Mouse (Mus musculus) v-Abl transformed pro-B cells (cell line): ENCODE results near the gene Mbnl1.

Experiments used
- in situ Hi-C, 2 experiments: fragments of 400-800 bp; cut with MboI; formaldehyde crosslinking; loops; one replicate each; pipeline ENCODE4 v1.15.1; 2025; ENCODE audit not compliant: unreplicated experiment in 2 of 2

The Mbnl1 gene

DNA sequence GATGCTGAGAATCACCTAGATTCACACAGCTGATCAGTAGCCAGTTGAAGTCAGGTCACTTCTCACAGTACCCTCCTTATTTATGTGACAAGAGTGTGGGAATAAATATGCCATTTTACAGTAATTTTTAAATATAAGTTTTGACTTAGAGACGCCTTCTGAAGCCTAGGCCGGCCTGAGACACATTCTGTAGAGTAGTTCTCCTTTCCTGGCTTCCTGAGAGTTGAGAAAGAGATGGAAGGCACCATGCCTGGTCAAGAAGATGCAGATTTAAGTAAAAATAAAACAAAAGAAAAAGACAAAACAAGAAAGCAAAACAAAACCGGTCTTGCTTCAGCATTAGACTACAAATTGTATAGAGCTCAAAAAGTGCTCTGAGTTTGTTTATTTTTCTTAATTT lies 38.6 kb downstream of the Mbnl1 start:
- in situ Hi-C loops, result loop anchor here (10.0 to 25.0 kb wide), 4 partner anchors 186 to 1824 kb away; partner anchors contain the start of gene Siah2 (in 1 of the 2)

- in situ Hi-C loops, result loop anchor here (10.0 to 25.0 kb wide), 4 partner anchors 189 to 1826 kb away; partner anchors contain the start of gene Siah2 (in 1 of the 2)
These were observed 40.7 kb downstream of the Mbnl1 start for GRCm38 (mm10) chr3:60513337-60513736.

DNA sequence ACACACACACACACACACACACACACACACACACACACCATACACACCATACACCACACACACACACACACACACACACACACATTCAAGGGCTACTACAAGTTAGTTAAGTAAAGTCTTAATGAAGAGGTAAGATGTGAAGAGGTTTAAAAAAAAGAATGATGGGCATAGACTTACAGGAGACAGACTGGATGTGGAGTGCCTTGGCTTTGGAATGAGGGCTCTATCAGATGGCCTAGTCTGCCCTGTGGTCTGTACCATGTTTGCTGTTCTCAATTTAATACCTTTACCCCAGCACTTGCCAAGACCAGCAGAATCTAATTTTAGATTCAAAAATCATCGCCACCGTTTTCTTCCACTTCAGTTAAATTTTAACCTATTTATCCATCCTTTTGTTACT lies 41.1 kb downstream of the Mbnl1 start:
- in situ Hi-C loops, result loop anchor here (10.0 to 25.0 kb wide), 4 partner anchors 189 to 1826 kb away; partner anchors contain the start of gene Siah2 (in 1 of the 2)

DNA sequence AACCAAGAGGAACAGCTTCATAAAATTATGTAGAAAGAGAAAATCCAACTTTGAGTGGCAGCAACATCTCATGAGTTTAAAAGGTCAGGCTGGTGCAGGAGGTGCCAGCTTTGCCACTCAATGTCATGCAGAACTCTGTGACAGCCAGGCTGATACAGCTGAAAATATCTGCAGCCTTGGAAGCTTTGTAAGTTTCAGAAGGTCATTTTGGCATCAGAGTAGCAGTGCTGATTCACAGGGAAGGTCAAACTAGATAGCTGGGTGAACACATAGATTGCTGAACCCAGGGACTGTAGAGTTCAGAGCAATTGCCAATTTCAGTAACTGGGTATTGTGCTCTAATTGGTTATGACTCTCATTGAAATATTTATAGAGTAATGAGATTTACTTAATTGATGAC lies 42.8 kb downstream of the Mbnl1 start:
- in situ Hi-C loops, result loop anchor here (10.0 to 25.0 kb wide), 4 partner anchors 191 to 1828 kb away; partner anchors contain the start of gene Siah2 (in 1 of the 2)

DNA sequence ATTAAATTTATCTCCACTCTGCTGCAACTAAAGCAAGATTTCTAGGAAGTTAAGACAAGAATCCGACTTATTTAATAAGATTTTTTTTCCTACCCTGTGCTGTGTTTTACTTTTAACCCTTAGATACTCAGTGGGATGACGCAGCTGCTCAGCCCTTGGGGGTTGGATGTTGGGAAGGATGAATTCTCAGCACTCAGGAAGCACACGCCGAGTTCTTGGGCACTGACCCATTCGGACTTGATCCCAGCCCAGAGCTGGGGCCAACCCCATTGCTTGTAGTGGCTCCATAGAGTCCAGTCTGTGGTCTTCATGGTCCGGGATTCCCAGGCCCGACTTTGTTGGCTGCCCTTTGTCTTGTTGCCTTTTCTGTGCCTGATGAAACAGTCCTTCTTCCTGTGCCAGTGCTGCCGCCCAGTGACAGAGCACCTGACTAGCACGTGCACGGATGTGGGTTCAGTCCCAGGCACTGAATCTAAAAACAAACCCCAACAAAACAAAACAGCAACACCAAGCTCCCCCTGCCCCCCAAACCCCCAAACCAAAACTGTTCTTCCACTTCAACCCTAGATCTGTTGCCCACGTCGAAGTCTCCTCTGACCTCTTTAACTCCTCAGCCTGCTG lies 43.5 kb downstream of the Mbnl1 start:
- in situ Hi-C loops, result loop anchor here (10.0 to 25.0 kb wide), 4 partner anchors 191 to 1829 kb away; partner anchors contain the start of gene Siah2 (in 1 of the 2)

DNA sequence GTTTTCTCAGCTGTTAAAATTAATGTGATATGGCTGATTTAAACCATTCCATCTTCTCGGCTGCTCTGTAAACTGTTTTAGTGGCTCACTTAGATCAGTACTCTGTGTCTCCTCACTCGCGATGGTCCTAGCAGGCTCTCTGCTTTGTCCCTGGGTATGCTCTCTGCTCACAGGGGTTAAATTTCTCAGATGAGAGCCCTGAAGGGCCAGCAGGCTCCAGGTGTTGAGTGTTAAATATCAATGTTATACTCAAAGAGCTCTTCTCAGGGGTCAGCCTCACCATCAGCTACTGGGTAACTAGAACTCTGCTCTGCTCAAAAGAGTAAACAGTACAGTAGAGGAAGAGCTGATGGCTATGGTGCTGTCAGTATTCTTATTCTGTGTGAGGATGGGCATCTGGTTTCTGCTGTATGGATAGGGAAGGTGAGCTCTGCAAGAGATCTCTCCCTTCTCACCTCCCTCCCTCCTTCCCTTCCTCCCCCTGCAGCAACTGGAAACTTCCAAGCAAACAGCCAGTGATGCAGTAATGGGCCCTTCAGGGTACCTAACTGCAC lies 44.7 kb downstream of the Mbnl1 start:
- in situ Hi-C loops, result loop anchor here (10.0 to 25.0 kb wide), 4 partner anchors 193 to 1830 kb away; partner anchors contain the start of gene Siah2 (in 1 of the 2)

GRCm38 (mm10) chr3:60519337-60519736 lies 46.7 kb downstream of the Mbnl1 start:
- in situ Hi-C loops, result loop anchor here (10.0 to 25.0 kb wide), 4 partner anchors 195 to 1832 kb away; partner anchors contain the start of gene Siah2 (in 1 of the 2)

- in situ Hi-C loops, result loop anchor here (25.0 kb wide), 3 partner anchors 412 to 1837 kb away; partner anchors contain the start of gene Siah2 (in 1 of the 2)
These were observed 51.5 kb downstream of the Mbnl1 start for GRCm38 (mm10) chr3:60524127-60524526.

DNA sequence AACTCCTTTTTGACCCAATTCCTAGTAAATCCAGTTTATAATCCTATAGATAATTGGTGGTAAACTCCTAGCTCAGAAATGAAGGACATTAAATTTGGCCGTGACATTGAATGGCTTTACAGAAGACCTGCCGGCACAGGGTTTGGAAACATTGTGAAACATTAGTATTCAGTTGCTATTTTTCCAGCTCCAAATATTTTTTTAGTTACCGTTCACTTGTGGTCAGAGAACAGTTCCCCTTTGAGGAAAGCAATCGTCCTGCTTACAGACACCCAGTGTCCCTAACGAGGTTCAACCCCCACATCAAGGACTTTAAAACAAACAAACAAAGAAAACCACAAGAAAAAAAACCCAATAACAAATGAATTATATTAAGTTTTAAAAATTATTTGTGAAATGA lies 58.7 kb downstream of the Mbnl1 start:
- in situ Hi-C loops, result loop anchor here in 1 of 2 experiments (10.0 kb wide), 1 partner anchor 54 kb away; no protein-coding TSS in a partner anchor

GRCm38 (mm10) chr3:60531826-60532225 lies 59.2 kb downstream of the Mbnl1 start:
- in situ Hi-C loops, result loop anchor here in 1 of 2 experiments (10.0 kb wide), 1 partner anchor 53 kb away; no protein-coding TSS in a partner anchor

GRCm38 (mm10) chr3:60535224-60535623 lies 62.6 kb downstream of the Mbnl1 start:
- in situ Hi-C loops, result loop anchor here in 1 of 2 experiments (10.0 kb wide), 1 partner anchor 50 kb away; no protein-coding TSS in a partner anchor

DNA sequence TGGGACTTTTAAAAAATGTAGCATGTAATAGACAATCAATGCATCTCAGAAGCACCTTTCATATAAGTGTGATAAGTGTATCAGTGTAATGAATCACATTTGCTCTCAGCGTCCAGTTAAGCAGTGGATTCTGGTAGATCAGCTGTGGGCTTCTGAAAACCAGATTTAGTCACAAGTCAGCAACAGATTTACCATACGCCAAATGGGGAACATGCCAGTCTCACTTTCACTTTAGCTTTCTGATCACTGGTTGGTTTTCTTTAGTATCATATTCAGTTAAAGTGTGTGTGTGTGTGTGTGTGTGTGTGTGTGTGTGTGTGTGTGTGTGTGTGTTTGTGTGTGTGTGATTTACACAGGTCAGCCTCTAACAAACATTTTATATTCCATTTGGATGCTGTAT lies 64.4 kb downstream of the Mbnl1 start:
- in situ Hi-C loops, result loop anchor here in 1 of 2 experiments (10.0 kb wide), 1 partner anchor 48 kb away; no protein-coding TSS in a partner anchor

- in situ Hi-C loops, result loop anchor here in 1 of 2 experiments (10.0 kb wide), 1 partner anchor 46 kb away; no protein-coding TSS in a partner anchor
These were observed 65.8 kb downstream of the Mbnl1 start for GRCm38 (mm10) chr3:60538214-60538971.

DNA sequence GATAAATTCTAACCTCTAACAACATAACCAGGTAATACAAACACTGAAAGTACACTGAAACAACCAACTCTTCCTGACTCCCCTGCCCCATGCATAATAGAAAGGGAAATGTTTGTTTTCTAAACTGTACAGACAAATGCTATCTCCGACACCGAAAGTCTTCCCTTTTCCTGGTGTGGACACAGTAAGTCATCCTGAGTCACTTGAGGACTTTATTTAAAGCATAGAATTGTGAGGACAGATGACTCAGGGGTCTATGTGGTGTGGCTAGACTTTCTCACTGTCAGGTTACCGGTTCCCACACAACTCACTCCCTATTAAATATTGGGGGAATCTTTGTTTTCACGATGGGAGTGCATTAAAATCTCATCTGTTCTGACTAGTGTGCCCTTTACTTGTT lies 68.5 kb downstream of the Mbnl1 start:
- in situ Hi-C loops, result no loop called here

- in situ Hi-C loops, result no loop called here
These were observed 73.6 kb downstream of the Mbnl1 start for GRCm38 (mm10) chr3:60546196-60546595.

GRCm38 (mm10) chr3:60546904-60547303 lies 74.3 kb downstream of the Mbnl1 start:
- in situ Hi-C loops, result no loop called here

DNA sequence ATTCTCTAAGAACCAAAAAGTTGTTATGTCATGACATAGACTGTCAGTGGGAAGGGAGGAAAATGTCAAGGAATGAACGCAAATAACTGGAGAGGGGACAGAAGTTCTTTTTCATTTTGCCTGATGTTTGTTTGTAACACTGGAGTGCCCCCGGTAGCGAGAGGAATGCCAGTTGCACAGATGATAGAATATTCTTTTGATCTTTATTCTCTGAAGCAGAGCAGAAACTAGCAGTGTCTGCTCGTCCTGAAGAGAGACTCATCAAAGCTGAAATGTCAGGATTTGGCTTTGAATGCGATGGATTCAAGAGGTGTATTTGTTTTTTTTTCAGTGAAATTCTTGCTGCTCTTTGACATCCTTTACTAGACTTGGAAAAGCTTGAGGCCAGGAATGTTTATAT lies 77.9 kb downstream of the Mbnl1 start:
- in situ Hi-C loops, result no loop called here

DNA sequence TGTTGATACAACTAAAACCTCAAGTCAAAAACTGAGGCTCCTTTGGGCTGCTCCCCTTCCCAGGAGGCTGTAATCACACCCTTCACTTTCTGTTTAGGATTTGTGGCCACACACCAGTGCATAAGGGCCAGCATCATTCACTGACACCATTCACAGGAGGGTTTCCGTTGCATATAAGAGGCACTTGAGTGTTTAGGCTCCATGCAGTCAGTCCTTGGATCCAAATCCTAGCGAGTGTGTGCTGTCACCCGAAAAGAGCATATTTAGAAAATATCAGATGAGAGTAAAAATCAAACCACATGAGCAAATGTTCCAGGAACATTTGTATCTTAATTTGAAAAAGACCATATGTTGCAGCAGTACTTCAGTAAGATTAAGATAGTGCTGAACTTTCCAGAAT lies 79.0 kb downstream of the Mbnl1 start:
- in situ Hi-C loops, result no loop called here

- in situ Hi-C loops, result no loop called here
These were observed 80.4 kb downstream of the Mbnl1 start for GRCm38 (mm10) chr3:60553011-60553410.

- in situ Hi-C loops, result no loop called here
These were observed 84.0 kb downstream of the Mbnl1 start for GRCm38 (mm10) chr3:60556596-60556995.
